Mouse (Mus musculus): Measurements from ENCODE around the gene Daam1.

GRCm38 (mm10) chr12:71784666-71785255 lies 46.1 kb upstream of the Daam1 start:
- no peak for TF ChIP-seq CTCF (IDR thresholded peaks at IDR 0.05; ENCODE audit: extremely low read depth, insufficient read depth, insufficient read length, insufficient replicate concordance)
- TF ChIP-seq POLR2A (IDR thresholded peaks at IDR 0.05; ENCODE audit: low read depth, low read length), result no peak

All from spleen, adult 2 months (tissue).